Mouse (Mus musculus) embryonic facial prominence, embryonic 11.5 days (tissue): ENCODE data around the gene Ndrg3. TPM values are rescaled to one million over a fixed set of nuclear protein-coding genes. Genes with fewer than 3 reads are reported as not detected.

Source experiments
- ATAC-seq: fragments of 200-750 bp; cut with Nextera tagmentation; replicated peaks from 2 replicates; pipeline ENCODE4 v1.8.0; 2017; ENCODE audit warnings: low read depth; ENCODE audit not compliant: insufficient number of reproducible peaks, low FRiP score, low TSS enrichment
- DNase-seq: peaks from one replicate; pipeline ENCODE4 v3.0.0-alpha.2; 2015; ENCODE audit warnings: low spot score
- H3K27ac ChIP-seq: fragments of 300-500 bp; sonication (generic); replicated peaks from 2 replicates; pipeline ENCODE4 v1.5.1; 2014; ENCODE audit warnings: mild to moderate bottlenecking, low read depth, low read length, control low read depth
- H3K27me3 ChIP-seq: fragments of 300-500 bp; sonication (generic); 2 replicates; pipeline ENCODE4 v1.6.1; 2014; ENCODE audit warnings: mild to moderate bottlenecking, low read length, moderate library complexity, mixed read lengths; ENCODE audit not compliant: control insufficient read depth, insufficient read depth
- H3K36me3 ChIP-seq: fragments of 300-500 bp; sonication (generic); replicated peaks from 2 replicates; pipeline ENCODE4 v1.6.1; 2014; ENCODE audit warnings: low read depth, mild to moderate bottlenecking, low read length, moderate library complexity, mixed read lengths; ENCODE audit not compliant: control insufficient read depth, insufficient read depth
- H3K4me1 ChIP-seq: fragments of 300-500 bp; sonication (generic); 2 replicates; pipeline ENCODE4 v1.6.1; 2014; ENCODE audit warnings: low read length, mixed read lengths; ENCODE audit not compliant: control insufficient read depth, insufficient read depth
- H3K4me2 ChIP-seq: fragments of 300-500 bp; sonication (generic); 2 replicates; pipeline ENCODE4 v1.6.1; 2014; ENCODE audit warnings: low read depth, mild to moderate bottlenecking, control low read depth, low read length, moderate library complexity
- H3K4me3 ChIP-seq: fragments of 300-500 bp; sonication (generic); 2 replicates; pipeline ENCODE4 v1.5.1; 2014; ENCODE audit warnings: low read depth, low read length, control low read depth
- H3K9ac ChIP-seq: fragments of 300-500 bp; sonication (generic); replicated peaks from 2 replicates; pipeline ENCODE4 v1.6.1; 2014; ENCODE audit warnings: mild to moderate bottlenecking, control low read depth, low read length
- H3K9me3 ChIP-seq: fragments of 300-500 bp; sonication (generic); replicated peaks from 2 replicates; pipeline ENCODE4 v1.6.1; 2016; ENCODE audit warnings: mild to moderate bottlenecking, low read length, inconsistent platforms, mixed read lengths; ENCODE audit not compliant: control insufficient read depth
- WGBS: fragments of 180-500 bp; shearing (Covaris S2); extraction: QIAGEN DNeasy Blood & Tissue Kit; methylation state at CpG from one replicate; pipeline ENCODE4 v1.1.7; 2014; 5-methylcytosine and 5-hydroxymethylcytosine counted together
- polyA plus RNA-seq: library from polyadenylated mRNA; unstranded; fragments of >200 nt; fragmentation: Nextera tagmentation; extraction: Ambion mirVana; gene quantifications from 2 replicates; pipeline ENCODE4 v1.2.1, GENCODE M21; 2014

The Ndrg3 gene
- polyA plus RNA-seq, 1 experiment from 2014 or later: 42.2 TPM

GRCm38 (mm10) chr2:156879541-156879940 lies 112.3 kb downstream of the Ndrg3 start:
- 86% methylated on average over 3 of the region's 3 CpGs for WGBS
- H3K27me3 ChIP-seq: no peaks in the 10 kb centered on the region

GRCm38 (mm10) chr2:156877726-156878125 lies 114.1 kb downstream of the Ndrg3 start:
- 56% methylated on average over 9 of the region's 9 CpGs for WGBS

More at GRCm38 (mm10) chr2:156879541-156879940, 112.3 kb downstream of the Ndrg3 start:
- Histone ChIP-seq H3K9ac (no peak overlapping the region), H3K27ac (no peak overlapping the region), H3K36me3 (no peaks in the 10 kb centered on the region), H3K4me1 (no peaks in the 10 kb centered on the region), H3K4me3 (no peak overlapping the region), H3K4me2 (no peak overlapping the region), H3K9me3 (no peaks in the 10 kb centered on the region)
- no peak for ATAC-seq
- DNase-seq: no peak

More at GRCm38 (mm10) chr2:156877726-156878125, 114.1 kb downstream of the Ndrg3 start:
- no peak for DNase-seq
- H3K4me2 ChIP-seq: no peak overlapping the region
- H3K36me3 ChIP-seq: peaks cover 5% of the 10 kb centered on the region; the same call in 1 of the 2 replicates
- no peak for ATAC-seq
- no peaks in the 10 kb centered on the region for H3K4me1 ChIP-seq
- no peak overlapping the region for H3K9ac ChIP-seq
- no peaks in the 10 kb centered on the region for H3K27me3 ChIP-seq
- H3K27ac ChIP-seq: no peak overlapping the region
- no peaks in the 10 kb centered on the region for H3K9me3 ChIP-seq
- no peak overlapping the region for H3K4me3 ChIP-seq

Other genes starting within 250 kb of the Ndrg3 start
- 128 and 151 TPM in 2 replicates for gene Myl9, start 216.6 kb downstream of the Ndrg3 start, polyA plus RNA-seq
- gene Tgif2, start 152.0 kb downstream of the Ndrg3 start, polyA plus RNA-seq: 91.0 and 97.6 TPM in 2 replicates
- gene 4930518I15Rik, start 134.1 kb downstream of the Ndrg3 start, polyA plus RNA-seq: 4.3 and 5.5 TPM in 2 replicates
- 217 and 219 TPM in 2 replicates for gene Rab5if, start 128.9 kb downstream of the Ndrg3 start, polyA plus RNA-seq
- gene Sla2, start 104.9 kb downstream of the Ndrg3 start, polyA plus RNA-seq: 0.46 and 0.48 TPM in 2 replicates
- gene Dsn1, start 15.1 kb upstream of the Ndrg3 start, polyA plus RNA-seq: 56.5 and 63.5 TPM in 2 replicates
- 5.4 and 5.6 TPM in 2 replicates for gene Soga1, start 87.2 kb upstream of the Ndrg3 start, polyA plus RNA-seq
- not detected in 2 replicates for gene Tldc2, start 95.0 kb upstream of the Ndrg3 start, polyA plus RNA-seq
- 33.3 and 34.0 TPM in 2 replicates for gene Samhd1, start 143.2 kb upstream of the Ndrg3 start, polyA plus RNA-seq
- gene Rbl1, start 212.5 kb upstream of the Ndrg3 start, polyA plus RNA-seq: 30.1 and 40.4 TPM in 2 replicates